Mouse (Mus musculus) cerebellum, adult 2 months (tissue): Measurements from ENCODE around the gene Gm43552. TPM values are rescaled to one million over a fixed set of nuclear protein-coding genes. Genes with fewer than 3 reads are reported as not detected.

ENCODE experiments used
- DNase-seq, 2 experiments: peaks; one replicate each; pipeline ENCODE4 v3.0.0; 2021
- H3K27ac ChIP-seq: fragments of 200-500 bp; 2 replicates; pipeline ENCODE4 v1.5.1; 2012; ENCODE audit warnings: low read length, control low read depth, inconsistent platforms; ENCODE audit not compliant: insufficient read depth
- H3K27me3 ChIP-seq: fragments of 200-500 bp; 2 replicates; pipeline ENCODE4 v1.6.1; 2012; ENCODE audit warnings: inconsistent platforms, mild to moderate bottlenecking, low read length, moderate library complexity; ENCODE audit not compliant: control insufficient read depth, insufficient read depth
- H3K4me1 ChIP-seq: fragments of 200-500 bp; 2 replicates; pipeline ENCODE4 v1.6.1; 2011; ENCODE audit warnings: low read length; ENCODE audit not compliant: control insufficient read depth, insufficient read depth
- H3K4me3 ChIP-seq: fragments of 200-500 bp; replicated peaks from 2 replicates; pipeline ENCODE3; 2011; ENCODE audit warnings: mild to moderate bottlenecking, low read depth, low read length, control low read depth; ENCODE audit not compliant: insufficient read depth
- CTCF ChIP-seq: fragments of 200-500 bp; IDR thresholded peaks from 2 replicates; pipeline ENCODE4 v1.5.1; 2011; ENCODE audit warnings: low read depth, mild to moderate bottlenecking, control low read depth, low read length, moderate library complexity, borderline replicate concordance; ENCODE audit not compliant: insufficient read depth
- POLR2A ChIP-seq: fragments of 200-500 bp; IDR thresholded peaks from 2 replicates; pipeline ENCODE4 v1.6.1; 2011; ENCODE audit warnings: low read length, control low read depth, borderline replicate concordance; ENCODE audit not compliant: insufficient read depth
- WGBS: fragments of 180-500 bp; shearing (Covaris S2); methylation state at CpG from one replicate; pipeline ENCODE4 v1.1.7; 2018; 5-methylcytosine and 5-hydroxymethylcytosine counted together
- polyA plus RNA-seq: library from polyadenylated mRNA; depleted of rRNA; stranded (reverse); fragments of >200 nt; gene quantifications from 2 replicates; pipeline ENCODE4 v1.2.3, GENCODE M21; 2012; rRNA removed

Gm43552 gene
- polyA plus RNA-seq, 1 experiment: not detected

DNA sequence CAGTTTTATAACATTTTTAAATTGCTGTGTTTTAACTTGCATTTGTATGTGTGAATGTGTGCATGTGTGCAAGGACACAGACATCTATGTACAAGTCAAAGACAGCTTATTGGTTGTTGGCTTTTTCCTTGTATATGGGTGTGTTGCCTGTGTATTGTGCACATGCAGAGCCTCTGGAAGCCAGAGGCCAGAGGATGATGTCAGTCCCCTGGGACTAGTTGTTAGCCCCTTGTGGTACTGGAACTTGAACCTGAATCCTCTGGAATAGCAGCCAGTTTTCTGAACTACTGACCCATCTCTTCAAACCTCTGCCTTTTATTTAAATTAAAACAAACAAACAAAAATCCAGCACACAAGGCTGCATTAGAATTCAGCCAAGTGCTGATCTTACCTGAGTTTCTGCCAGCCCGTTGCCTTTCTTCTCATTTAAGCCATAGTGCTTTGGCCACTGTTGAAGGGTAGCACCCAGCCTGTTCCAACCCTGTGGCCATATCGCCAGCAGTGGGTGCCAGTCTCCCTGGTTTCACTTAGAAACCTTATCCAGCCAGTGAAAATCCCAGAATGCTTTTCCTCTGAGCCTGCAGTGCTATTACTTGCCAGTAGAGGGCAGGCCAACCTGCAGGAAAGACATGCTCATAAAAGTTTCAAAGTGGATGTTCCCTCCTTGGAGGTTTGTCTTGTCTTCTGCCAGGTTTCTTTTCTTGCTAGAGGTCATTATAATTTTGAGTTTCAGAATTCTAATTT lies 91.2 kb downstream of the Gm43552 start:
- Histone ChIP-seq H3K27ac (no peak overlapping the region), H3K4me3 (no peak overlapping the region), H3K4me1 (no peaks in the 10 kb centered on the region), H3K27me3 (no peaks in the 10 kb centered on the region)
- peak; percentile 78 to 84 for DNase-seq
- TF ChIP-seq CTCF: peak; percentile 83
- TF ChIP-seq POLR2A: no peak
- 12% methylated on average over 2 of the region's 2 CpGs for WGBS

GRCm38 (mm10) chr5:65394425-65394824 lies 98.2 kb downstream of the Gm43552 start:
- no peak overlapping the region for H3K4me3 ChIP-seq
- H3K27ac ChIP-seq: no peak overlapping the region
- 86% methylated on average over 7 of the region's 7 CpGs for WGBS
- H3K27me3 ChIP-seq: no peaks in the 10 kb centered on the region
- no peaks in the 10 kb centered on the region; the same call in 1 of the 2 replicates for H3K4me1 ChIP-seq
- TF ChIP-seq CTCF: no peak
- TF ChIP-seq POLR2A: no peak
- DNase-seq: no peak

- WGBS: 2% methylated on average over 12 of the region's 12 CpGs
- no peaks in the 10 kb centered on the region; the same call in 1 of the 2 replicates for H3K4me1 ChIP-seq
- H3K27ac ChIP-seq: no peak overlapping the region
- peak overlapping the region; percentile 86 for H3K4me3 ChIP-seq
- DNase-seq: no peak
- no peaks in the 10 kb centered on the region for H3K27me3 ChIP-seq
- TF ChIP-seq CTCF (no peak), POLR2A (no peak)
Measured at GRCm38 (mm10) chr5:65391753-65392152, 100.9 kb downstream of the Gm43552 start.

DNA sequence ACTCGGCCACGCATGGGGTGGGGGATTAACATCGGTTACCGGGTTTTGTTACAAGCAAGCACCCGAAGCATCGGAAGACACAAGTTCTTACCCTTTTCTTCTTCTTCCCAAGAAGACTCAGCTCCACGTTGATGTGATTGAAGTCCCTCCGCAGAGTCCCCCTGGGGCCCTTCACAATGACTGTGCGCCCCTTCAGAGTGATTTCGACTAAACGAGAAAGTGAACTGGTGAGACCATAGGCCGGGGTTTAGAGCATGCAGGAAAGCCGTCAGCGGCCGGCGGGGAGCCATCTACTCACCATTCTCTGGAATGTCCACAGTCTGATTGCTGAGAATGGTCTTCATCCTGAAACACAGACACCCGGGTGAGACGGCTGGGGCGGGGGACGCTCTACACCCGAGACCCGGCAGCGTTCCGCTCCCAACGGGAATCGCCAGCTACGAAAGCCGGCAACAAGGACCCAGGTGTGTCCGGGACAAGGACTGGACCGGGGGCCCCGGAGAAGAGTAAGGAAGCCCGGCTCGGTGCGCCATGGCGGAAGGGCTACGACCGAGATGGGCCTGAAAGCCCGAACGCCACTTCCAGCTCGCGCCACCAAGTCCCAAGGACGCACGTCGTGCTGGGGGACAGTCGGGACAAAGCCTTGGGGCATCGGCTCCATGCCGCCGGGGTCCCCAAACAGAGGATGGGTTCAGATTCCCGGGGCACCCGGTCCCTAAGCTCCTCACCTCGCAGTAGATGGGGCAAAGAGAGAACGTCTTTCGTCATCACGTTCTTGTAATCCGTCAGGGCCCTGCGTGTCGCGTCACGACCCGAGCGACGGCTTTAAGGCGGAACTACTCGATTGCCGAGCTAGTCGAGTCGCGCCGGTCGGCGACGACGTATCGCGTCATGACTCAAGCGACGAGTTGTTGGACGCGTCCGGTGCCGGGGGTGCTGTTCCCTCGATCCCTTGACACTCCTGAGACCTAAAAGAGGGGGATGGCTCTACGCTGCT lies 101.7 kb downstream of the Gm43552 start, which contains the start of the genes Rpl9 and Lias:
TSS of gene Rpl9 (minus strand) at position 797 of the 997 bp plus-strand sequence.
TSS of gene Lias (plus strand) at position 850 of the 997 bp plus-strand sequence.
- Histone ChIP-seq H3K4me3 (peak within 1 kb of the TSS; percentile 86), H3K4me1 (no peaks in the 10 kb centered on the region; the same call in 1 of the 2 replicates), H3K27ac (peak within 1 kb of the TSS; percentile 72), H3K27me3 (no peaks in the 10 kb centered on the region)
- peak; percentile 99 to 100 for DNase-seq
- TF ChIP-seq CTCF: no peak
- TF ChIP-seq POLR2A: peak; percentile 89
- WGBS: under 1% methylated on average over 83 of the region's 83 CpGs

DNA sequence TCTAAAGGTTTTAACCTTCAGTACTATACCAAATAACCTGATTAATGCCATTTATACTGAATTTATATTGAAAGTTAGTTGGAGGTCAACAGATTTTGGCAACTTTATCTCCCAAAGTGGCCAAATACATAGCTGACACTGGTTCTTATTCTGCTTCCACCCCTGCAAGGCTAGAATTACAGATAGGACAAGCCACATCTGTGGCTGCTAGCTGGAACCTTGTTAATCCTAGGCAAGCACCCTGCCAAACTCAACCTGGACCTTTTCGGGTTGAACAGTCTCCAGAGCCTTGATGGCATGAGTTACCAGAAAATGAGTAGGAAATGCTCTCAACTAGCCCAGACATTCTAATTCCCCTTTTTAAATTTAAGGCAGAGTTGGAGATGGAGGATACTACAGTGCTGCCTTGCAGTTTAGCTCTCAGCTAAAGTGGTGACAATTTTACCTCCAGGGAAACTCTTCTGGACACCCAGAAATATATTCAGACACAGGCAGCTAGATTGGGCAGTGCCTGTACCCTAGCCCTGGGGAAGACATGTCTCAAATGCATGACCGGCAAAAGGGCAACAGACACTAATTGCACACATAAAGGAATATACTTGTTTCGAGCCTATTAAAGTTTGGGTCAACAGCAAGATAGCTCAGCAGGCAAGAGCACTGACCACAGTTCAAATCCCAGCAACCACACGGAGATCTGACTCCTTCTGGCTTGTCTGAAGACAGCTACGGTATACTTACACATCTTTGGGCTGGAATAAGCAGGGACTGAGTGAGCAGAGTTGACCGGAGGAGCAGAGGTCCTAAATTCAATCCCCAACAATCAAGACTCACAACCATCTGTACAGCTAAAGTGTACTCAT lies 105.4 kb downstream of the Gm43552 start:
- Histone ChIP-seq H3K27me3 (no peaks in the 10 kb centered on the region), H3K4me3 (no peak overlapping the region), H3K27ac (no peak overlapping the region), H3K4me1 (no peaks in the 10 kb centered on the region; the same call in 1 of the 2 replicates)
- 71% methylated on average over 6 of the region's 6 CpGs for WGBS
- TF ChIP-seq POLR2A (no peak), CTCF (no peak)
- no peak for DNase-seq

- H3K27ac ChIP-seq: no peak overlapping the region
- WGBS: 86% methylated on average over 2 of the region's 2 CpGs
- TF ChIP-seq POLR2A (no peak), CTCF (no peak)
- H3K27me3 ChIP-seq: no peaks in the 10 kb centered on the region
- no peak overlapping the region for H3K4me3 ChIP-seq
- no peaks in the 10 kb centered on the region; the same call in 1 of the 2 replicates for H3K4me1 ChIP-seq
- DNase-seq: no peak
Measured at GRCm38 (mm10) chr5:65385704-65386103, 106.9 kb downstream of the Gm43552 start.

Other genes with a start within 250 kb of the Gm43552 start
- 23.8 and 25.7 TPM in 2 replicates for gene Rfc1, start 157.2 kb downstream of the Gm43552 start, polyA plus RNA-seq
- gene Klb, start 144.5 kb downstream of the Gm43552 start, polyA plus RNA-seq: 0.23 and 0.29 TPM in 2 replicates
- gene Rpl9, start 101.4 kb downstream of the Gm43552 start, polyA plus RNA-seq: 431 and 479 TPM in 2 replicates
- 46.3 and 47.0 TPM in 2 replicates for gene Lias, start 101.3 kb downstream of the Gm43552 start, polyA plus RNA-seq
- 26.1 and 27.3 TPM in 2 replicates for gene Ugdh, start 56.9 kb downstream of the Gm43552 start, polyA plus RNA-seq
- 132 and 147 TPM in 2 replicates for gene Smim14, start 44.4 kb upstream of the Gm43552 start, polyA plus RNA-seq
- 99.9 and 110 TPM in 2 replicates for gene Ube2k, start 44.4 kb upstream of the Gm43552 start, polyA plus RNA-seq
- gene Pds5a, start 205.4 kb upstream of the Gm43552 start, polyA plus RNA-seq: 58.3 and 62.1 TPM in 2 replicates